Mouse (Mus musculus): ENCODE measurements at regions not wholly inside any gene's neighbourhood (a gene's known extent, or its start where the extent isn't known, plus 50 kb on each side); places are given as distances from the start of the nearest gene placed in this dataset.

DNA sequence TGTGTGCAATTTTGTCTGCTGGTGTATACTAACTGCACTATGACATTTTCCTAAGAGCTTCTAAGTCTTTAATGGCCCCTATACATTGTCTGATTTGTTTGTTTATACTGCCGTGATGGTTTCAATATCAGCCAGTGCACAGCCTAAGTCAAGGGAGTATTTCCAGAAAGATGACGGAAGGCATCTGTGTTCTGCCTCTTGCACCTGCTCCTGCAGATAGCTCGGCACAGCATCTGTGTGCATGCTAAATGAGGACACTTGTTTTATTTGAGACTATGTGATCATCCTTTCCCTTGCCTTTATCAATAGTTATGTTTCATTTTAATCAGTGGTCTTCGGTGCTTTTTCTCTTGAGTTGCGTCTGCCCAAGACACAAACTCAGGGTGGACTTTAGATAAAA, 64.6 kb upstream of the Phactr1 start:
- TF ChIP-seq POLR2A (IDR thresholded peaks at IDR 0.05; ENCODE audit: insufficient read length, low read depth) = no peak
- no peak for TF ChIP-seq TCF3 (IDR thresholded peaks at IDR 0.05; ENCODE audit: insufficient read length, low read depth)
- no peak for TF ChIP-seq USF1 (IDR thresholded peaks at IDR 0.05; ENCODE audit: low read depth)
- no peak for TF ChIP-seq TCF12 (IDR thresholded peaks at IDR 0.05; ENCODE audit: insufficient read depth, poor library complexity, severe bottlenecking)
- TF ChIP-seq E2F4 (IDR thresholded peaks at IDR 0.05; ENCODE audit: insufficient read depth) = no peak
- TF ChIP-seq POLR2AphosphoS2 (IDR thresholded peaks at IDR 0.05; ENCODE audit: insufficient read length, low read depth) = no peak
